Mouse (Mus musculus): ENCODE results near the gene Mmp27. TPM values are rescaled to one million over a fixed set of nuclear protein-coding genes. Genes with fewer than 3 reads are reported as not detected.

Mmp27 gene
- not detected in 2 replicates for polyA plus RNA-seq (2014; fragmentation: Nextera tagmentation; extraction: Ambion mirVana)

DNA sequence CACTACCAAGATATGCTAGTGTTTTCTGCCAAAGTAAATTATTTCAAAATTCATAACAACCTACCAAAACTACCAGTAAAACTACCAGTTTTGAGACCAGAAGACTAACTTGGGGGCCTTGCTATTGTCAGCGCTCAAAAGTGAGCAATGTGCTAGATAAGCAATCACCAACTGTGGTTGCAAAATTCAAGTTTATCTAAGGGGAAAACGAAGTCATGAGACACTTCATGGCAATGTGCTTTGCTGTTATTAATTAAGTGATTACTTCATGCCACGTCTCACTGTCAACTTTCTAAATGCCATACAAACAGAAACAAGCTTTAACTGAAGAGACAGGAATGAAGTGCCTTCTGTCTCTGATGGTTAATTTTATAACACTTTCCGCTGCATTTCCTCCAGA, at the start of gene Mmp27:
Mmp27 (plus strand) TSS at position 235 of the 400 bp plus-strand sequence.
- Histone ChIP-seq H3K4me2 (ENCODE audit: low read depth) (no peak within 1 kb of the TSS), H3K4me1 (ENCODE audit: control insufficient read depth, insufficient read depth, low read length) (no peaks in the 10 kb centered on the region), H3K36me3 (ENCODE audit: control insufficient read depth, insufficient read depth, low read length) (no peaks in the 10 kb centered on the region), H3K9me3 (ENCODE audit: control insufficient read depth, low read length) (no peaks in the 10 kb centered on the region), H3K9ac (ENCODE audit: low read length) (no peak within 1 kb of the TSS), H3K27me3 (ENCODE audit: control insufficient read depth, insufficient read depth, low read length) (no peaks in the 10 kb centered on the region), H3K27ac (ENCODE audit: low read depth, low read length) (no peak within 1 kb of the TSS), H3K4me3 (ENCODE audit: low read depth, low read length) (no peak within 1 kb of the TSS)
- ATAC-seq (ENCODE audit: insufficient read depth, low FRiP score, low TSS enrichment), result no peak
- DNase-seq (ENCODE audit: low spot score), result no peak
- WGBS, result 71% methylated on average over 4 of the region's 4 CpGs

DNA sequence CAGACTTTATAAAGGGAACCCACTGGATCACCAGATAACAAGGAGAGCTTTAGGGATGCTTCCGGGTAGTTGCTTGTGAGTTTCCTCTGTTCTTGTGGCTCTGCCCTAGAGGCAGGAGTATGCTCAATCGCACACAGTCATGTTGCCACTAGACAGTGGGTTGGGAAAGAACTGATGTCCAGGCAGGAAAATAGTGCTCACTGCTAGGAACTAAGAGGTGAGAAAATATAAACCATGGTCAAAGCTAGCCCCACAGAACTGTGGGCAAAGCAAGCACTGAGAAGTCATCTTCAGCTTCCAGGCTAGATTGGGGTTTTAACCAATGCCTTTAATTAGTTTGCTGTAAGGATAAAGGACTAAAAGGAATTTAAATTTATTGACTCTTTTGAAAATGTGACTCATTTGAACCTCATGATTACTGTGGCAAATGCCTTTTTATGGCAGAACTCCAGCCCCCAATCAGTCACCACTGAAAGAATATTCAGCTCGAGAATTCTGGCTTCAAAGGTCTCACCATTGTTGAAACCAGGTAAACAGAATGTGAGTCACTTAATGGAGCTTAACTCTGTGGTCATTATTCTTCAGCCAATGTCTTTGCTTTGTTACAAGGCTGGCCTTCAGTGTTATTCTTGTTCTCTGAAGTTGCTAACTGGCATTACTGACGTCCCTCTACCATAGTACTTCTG, 44.8 kb upstream of the Mmp27 start:
- Histone ChIP-seq H3K4me3 (ENCODE audit: low read depth, low read length) (no peak overlapping the region), H3K4me1 (ENCODE audit: control insufficient read depth, insufficient read depth, low read length) (no peaks in the 10 kb centered on the region), H3K36me3 (ENCODE audit: control insufficient read depth, insufficient read depth, low read length) (no peaks in the 10 kb centered on the region), H3K4me2 (ENCODE audit: low read depth) (no peak overlapping the region), H3K27ac (ENCODE audit: low read depth, low read length) (no peak overlapping the region), H3K9me3 (ENCODE audit: control insufficient read depth, low read length) (no peaks in the 10 kb centered on the region), H3K27me3 (ENCODE audit: control insufficient read depth, insufficient read depth, low read length) (no peaks in the 10 kb centered on the region), H3K9ac (ENCODE audit: low read length) (no peak overlapping the region)
- DNase-seq (ENCODE audit: low spot score), result no peak
- ATAC-seq (ENCODE audit: insufficient read depth, low FRiP score, low TSS enrichment), result no peak
- 59% methylated on average over 4 of the region's 4 CpGs for WGBS

DNA sequence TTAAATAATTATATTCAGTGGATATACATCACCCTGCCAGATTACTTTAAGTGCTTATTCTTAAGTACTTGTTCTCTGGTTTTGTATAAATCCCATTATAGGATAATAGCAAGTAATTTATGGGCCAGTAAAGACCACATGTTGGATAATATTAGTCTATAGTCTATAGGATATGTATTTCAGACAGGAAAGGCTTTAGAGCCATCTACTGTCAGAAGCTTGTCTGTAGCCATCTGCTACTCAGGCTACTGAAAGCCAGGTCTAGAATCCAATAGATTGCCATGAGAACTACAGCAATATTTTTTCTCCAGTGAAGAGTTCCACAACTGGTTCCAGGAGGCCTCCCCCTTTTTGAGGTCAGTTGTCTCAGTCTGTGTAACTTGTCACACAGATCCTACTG, 28.4 kb upstream of the Mmp27 start:
- Histone ChIP-seq H3K36me3 (ENCODE audit: control insufficient read depth, insufficient read depth, low read length) (no peaks in the 10 kb centered on the region), H3K9ac (ENCODE audit: low read length) (no peak overlapping the region), H3K4me3 (ENCODE audit: low read depth, low read length) (no peak overlapping the region), H3K4me1 (ENCODE audit: control insufficient read depth, insufficient read depth, low read length) (no peaks in the 10 kb centered on the region), H3K4me2 (ENCODE audit: low read depth) (no peak overlapping the region), H3K9me3 (ENCODE audit: control insufficient read depth, low read length) (no peaks in the 10 kb centered on the region), H3K27me3 (ENCODE audit: control insufficient read depth, insufficient read depth, low read length) (no peaks in the 10 kb centered on the region), H3K27ac (ENCODE audit: low read depth, low read length) (no peak overlapping the region)
- ATAC-seq (ENCODE audit: insufficient read depth, low FRiP score, low TSS enrichment) (no peak), DNase-seq (ENCODE audit: low spot score) (no peak)

DNA sequence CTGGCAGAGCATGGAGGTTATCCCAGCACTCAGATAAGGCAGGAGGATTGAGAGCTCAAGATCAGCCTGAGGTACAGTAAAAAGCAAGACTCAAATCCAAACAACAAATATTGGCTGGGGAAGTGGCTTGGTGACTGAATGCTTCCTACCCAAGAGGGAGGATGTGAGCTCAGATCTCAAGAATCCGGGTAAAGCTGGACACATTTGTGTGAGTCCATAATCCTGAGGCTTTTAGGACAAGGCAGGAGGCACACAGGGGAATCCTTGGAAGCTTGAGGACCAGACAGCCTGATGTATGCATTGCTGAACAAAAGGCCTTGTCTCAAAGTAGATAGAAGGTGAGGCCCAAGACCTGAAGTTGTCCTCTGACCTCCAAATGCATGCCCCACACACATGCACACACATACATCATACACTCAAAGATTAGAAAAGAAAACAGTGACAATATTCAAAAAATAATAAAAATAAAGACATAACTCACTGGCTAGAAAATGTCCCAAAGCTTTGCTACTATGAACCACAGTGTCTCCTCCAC, 26.2 kb upstream of the Mmp27 start:
- Histone ChIP-seq H3K4me3 (ENCODE audit: low read depth, low read length) (no peak overlapping the region), H3K27ac (ENCODE audit: low read depth, low read length) (no peak overlapping the region), H3K4me2 (ENCODE audit: low read depth) (no peak overlapping the region), H3K9ac (ENCODE audit: low read length) (no peak overlapping the region), H3K36me3 (ENCODE audit: control insufficient read depth, insufficient read depth, low read length) (no peaks in the 10 kb centered on the region), H3K27me3 (ENCODE audit: control insufficient read depth, insufficient read depth, low read length) (no peaks in the 10 kb centered on the region), H3K9me3 (ENCODE audit: control insufficient read depth, low read length) (no peaks in the 10 kb centered on the region), H3K4me1 (ENCODE audit: control insufficient read depth, insufficient read depth, low read length) (no peaks in the 10 kb centered on the region)
- WGBS, result 74% methylated on average over 1 of the region's 1 CpGs
- ATAC-seq (ENCODE audit: insufficient read depth, low FRiP score, low TSS enrichment) (no peak), DNase-seq (ENCODE audit: low spot score) (no peak)

DNA sequence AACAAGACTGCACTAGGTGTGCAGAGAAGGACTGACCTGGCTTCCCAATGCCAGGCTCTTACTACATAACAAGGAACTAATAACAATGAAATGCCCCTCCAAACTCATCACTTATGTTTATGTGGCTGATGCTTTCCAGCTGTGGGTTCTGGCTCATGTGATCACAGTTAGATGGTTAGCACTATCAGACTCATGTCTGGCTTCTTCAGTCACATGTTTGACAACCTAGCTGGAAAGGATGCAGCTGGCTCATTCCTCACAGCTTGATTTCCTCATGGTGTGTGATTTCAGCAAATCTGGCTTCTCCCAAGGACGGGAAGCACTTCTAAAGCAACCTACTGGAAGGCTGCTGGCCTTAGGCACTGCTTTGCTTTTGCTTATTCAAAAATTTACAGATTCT, 25.7 kb upstream of the Mmp27 start:
- ATAC-seq (ENCODE audit: insufficient read depth, low FRiP score, low TSS enrichment) (no peak), DNase-seq (ENCODE audit: low spot score) (no peak)
- 58% methylated on average over 1 of the region's 1 CpGs for WGBS
- no peak overlapping the region for H3K4me3 ChIP-seq (ENCODE audit: low read depth, low read length)
- H3K4me2 ChIP-seq (ENCODE audit: low read depth), result no peak overlapping the region
- no peaks in the 10 kb centered on the region for H3K36me3 ChIP-seq (ENCODE audit: control insufficient read depth, insufficient read depth, low read length)
- H3K9ac ChIP-seq (ENCODE audit: low read length), result no peak overlapping the region
- no peaks in the 10 kb centered on the region for H3K4me1 ChIP-seq (ENCODE audit: control insufficient read depth, insufficient read depth, low read length)
- no peak overlapping the region for H3K27ac ChIP-seq (ENCODE audit: low read depth, low read length)
- no peaks in the 10 kb centered on the region for H3K27me3 ChIP-seq (ENCODE audit: control insufficient read depth, insufficient read depth, low read length)
- H3K9me3 ChIP-seq (ENCODE audit: control insufficient read depth, low read length), result no peaks in the 10 kb centered on the region

DNA sequence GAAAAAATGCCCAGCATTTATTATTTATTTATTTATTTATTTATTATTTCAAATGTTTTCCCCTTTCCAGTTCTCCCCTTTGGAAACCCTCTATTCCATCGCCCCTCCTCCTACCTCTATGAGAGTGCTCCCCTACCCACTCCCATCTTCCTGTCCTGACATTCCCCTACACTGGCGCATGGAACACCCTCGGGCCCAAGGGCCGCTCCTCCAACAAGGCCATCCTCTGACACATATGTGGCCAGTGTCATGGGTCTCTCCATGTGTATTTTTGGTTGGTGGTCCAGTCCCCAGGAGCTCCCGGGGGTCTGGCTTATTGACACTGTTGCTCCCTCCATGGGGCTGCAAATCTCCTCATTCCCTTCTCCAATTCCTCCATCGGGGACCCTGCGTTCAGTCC, 25.3 kb upstream of the Mmp27 start:
- no peaks in the 10 kb centered on the region for H3K27me3 ChIP-seq (ENCODE audit: control insufficient read depth, insufficient read depth, low read length)
- no peak overlapping the region for H3K9ac ChIP-seq (ENCODE audit: low read length)
- DNase-seq (ENCODE audit: low spot score), result no peak
- H3K27ac ChIP-seq (ENCODE audit: low read depth, low read length), result no peak overlapping the region
- no peaks in the 10 kb centered on the region for H3K9me3 ChIP-seq (ENCODE audit: control insufficient read depth, low read length)
- H3K4me3 ChIP-seq (ENCODE audit: low read depth, low read length), result no peak overlapping the region
- no peaks in the 10 kb centered on the region for H3K4me1 ChIP-seq (ENCODE audit: control insufficient read depth, insufficient read depth, low read length)
- no peaks in the 10 kb centered on the region for H3K36me3 ChIP-seq (ENCODE audit: control insufficient read depth, insufficient read depth, low read length)
- ATAC-seq (ENCODE audit: insufficient read depth, low FRiP score, low TSS enrichment), result no peak
- H3K4me2 ChIP-seq (ENCODE audit: low read depth), result no peak overlapping the region
- 83% methylated on average over 7 of the region's 7 CpGs for WGBS

DNA sequence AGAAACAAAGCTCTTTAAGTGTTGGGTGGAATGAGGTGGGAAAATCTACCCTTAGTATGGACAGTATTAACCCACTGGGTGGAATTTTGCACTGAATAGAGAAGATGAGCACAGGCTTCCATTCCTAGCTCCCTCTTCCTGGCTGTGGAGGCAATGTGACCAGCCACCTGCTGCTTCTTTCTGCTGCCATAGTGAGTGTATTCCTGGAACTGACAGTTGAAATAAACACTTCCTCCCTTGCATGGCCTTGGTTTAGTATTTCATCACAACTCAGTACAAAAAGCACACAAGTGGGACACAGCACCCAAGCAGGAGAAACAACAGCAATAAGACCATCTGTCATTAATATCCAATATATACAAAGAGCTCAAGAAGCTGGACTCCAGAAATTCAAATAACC, 19.3 kb upstream of the Mmp27 start:
- no peak for DNase-seq (ENCODE audit: low spot score)
- no peaks in the 10 kb centered on the region for H3K36me3 ChIP-seq (ENCODE audit: control insufficient read depth, insufficient read depth, low read length)
- no peak overlapping the region for H3K4me2 ChIP-seq (ENCODE audit: low read depth)
- H3K4me3 ChIP-seq (ENCODE audit: low read depth, low read length), result no peak overlapping the region
- no peak overlapping the region for H3K27ac ChIP-seq (ENCODE audit: low read depth, low read length)
- no peaks in the 10 kb centered on the region for H3K4me1 ChIP-seq (ENCODE audit: control insufficient read depth, insufficient read depth, low read length)
- no peak for ATAC-seq (ENCODE audit: insufficient read depth, low FRiP score, low TSS enrichment)
- no peaks in the 10 kb centered on the region for H3K9me3 ChIP-seq (ENCODE audit: control insufficient read depth, low read length)
- H3K27me3 ChIP-seq (ENCODE audit: control insufficient read depth, insufficient read depth, low read length), result no peaks in the 10 kb centered on the region
- H3K9ac ChIP-seq (ENCODE audit: low read length), result no peak overlapping the region

DNA sequence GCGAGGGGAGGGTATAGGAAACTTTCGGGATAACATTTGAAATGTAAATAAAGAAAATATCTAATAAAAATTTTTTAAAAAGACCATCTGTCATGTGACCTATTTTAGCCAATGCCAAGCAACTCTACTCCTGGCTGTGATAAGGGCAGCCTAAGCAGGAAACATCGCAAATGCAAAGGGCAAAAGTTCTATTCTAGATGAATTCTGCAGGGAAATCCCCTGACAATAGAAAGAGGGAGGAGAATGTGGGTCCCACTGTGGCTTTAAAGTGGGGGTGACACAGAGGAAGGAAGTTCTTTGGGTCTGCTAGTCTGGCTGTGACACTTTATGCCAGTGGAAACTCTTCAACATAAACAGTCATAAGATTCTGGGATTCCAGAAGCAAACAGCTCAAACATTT, 17.7 kb upstream of the Mmp27 start:
- WGBS, result 83% methylated on average over 3 of the region's 3 CpGs
- ATAC-seq (ENCODE audit: insufficient read depth, low FRiP score, low TSS enrichment) (no peak), DNase-seq (ENCODE audit: low spot score) (no peak)
- Histone ChIP-seq H3K36me3 (ENCODE audit: control insufficient read depth, insufficient read depth, low read length) (no peaks in the 10 kb centered on the region), H3K27ac (ENCODE audit: low read depth, low read length) (no peak overlapping the region), H3K9me3 (ENCODE audit: control insufficient read depth, low read length) (no peaks in the 10 kb centered on the region), H3K4me1 (ENCODE audit: control insufficient read depth, insufficient read depth, low read length) (no peaks in the 10 kb centered on the region), H3K4me2 (ENCODE audit: low read depth) (no peak overlapping the region), H3K27me3 (ENCODE audit: control insufficient read depth, insufficient read depth, low read length) (no peaks in the 10 kb centered on the region), H3K4me3 (ENCODE audit: low read depth, low read length) (no peak overlapping the region), H3K9ac (ENCODE audit: low read length) (no peak overlapping the region)

DNA sequence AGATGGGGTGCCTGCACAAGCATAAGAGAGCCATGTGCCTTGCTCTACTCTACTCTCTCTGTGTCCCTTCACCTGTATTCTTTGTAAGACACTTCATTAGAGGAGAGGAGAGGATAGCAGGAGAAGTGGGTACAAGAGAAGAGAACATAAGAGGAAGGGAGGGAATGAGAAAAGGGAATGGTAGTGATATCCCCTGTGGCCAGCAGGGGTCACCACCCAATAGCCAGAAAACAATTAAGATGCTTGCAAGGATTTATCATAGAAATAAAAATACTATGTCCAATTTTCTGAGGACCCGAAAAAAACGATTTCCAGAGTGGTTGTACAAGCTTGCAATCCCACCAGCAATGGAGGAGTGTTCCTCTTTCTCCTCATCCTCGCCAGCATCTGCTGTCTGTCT, 16.8 kb upstream of the Mmp27 start:
- Histone ChIP-seq H3K27me3 (ENCODE audit: control insufficient read depth, insufficient read depth, low read length) (no peaks in the 10 kb centered on the region), H3K4me3 (ENCODE audit: low read depth, low read length) (no peak overlapping the region), H3K9me3 (ENCODE audit: control insufficient read depth, low read length) (no peaks in the 10 kb centered on the region), H3K4me1 (ENCODE audit: control insufficient read depth, insufficient read depth, low read length) (no peaks in the 10 kb centered on the region), H3K4me2 (ENCODE audit: low read depth) (no peak overlapping the region), H3K36me3 (ENCODE audit: control insufficient read depth, insufficient read depth, low read length) (no peaks in the 10 kb centered on the region), H3K27ac (ENCODE audit: low read depth, low read length) (no peak overlapping the region), H3K9ac (ENCODE audit: low read length) (no peak overlapping the region)
- ATAC-seq (ENCODE audit: insufficient read depth, low FRiP score, low TSS enrichment) (no peak), DNase-seq (ENCODE audit: low spot score) (no peak)
- WGBS, result 45% methylated on average over 3 of the region's 3 CpGs

All from neural tube, embryonic 11.5 days (tissue).